Mouse (Mus musculus) cerebellum, postnatal 4 days (tissue): ENCODE measurements at regions not wholly inside any gene's neighbourhood (a gene's known extent, or its start where the extent isn't known, plus 50 kb on each side); places are given as distances from the start of the nearest gene placed in this dataset.

Experiments
- DNase-seq, 2 experiments: peaks; one replicate each; pipeline ENCODE4 v3.0.0; 2022; ENCODE audit warnings: low spot score in 2 of 2, mixed read lengths in 1 of 2

- no peak for DNase-seq
Measured at GRCm38 (mm10) chr6:106876690-106877089, 76.8 kb upstream of the Crbn start.

DNA sequence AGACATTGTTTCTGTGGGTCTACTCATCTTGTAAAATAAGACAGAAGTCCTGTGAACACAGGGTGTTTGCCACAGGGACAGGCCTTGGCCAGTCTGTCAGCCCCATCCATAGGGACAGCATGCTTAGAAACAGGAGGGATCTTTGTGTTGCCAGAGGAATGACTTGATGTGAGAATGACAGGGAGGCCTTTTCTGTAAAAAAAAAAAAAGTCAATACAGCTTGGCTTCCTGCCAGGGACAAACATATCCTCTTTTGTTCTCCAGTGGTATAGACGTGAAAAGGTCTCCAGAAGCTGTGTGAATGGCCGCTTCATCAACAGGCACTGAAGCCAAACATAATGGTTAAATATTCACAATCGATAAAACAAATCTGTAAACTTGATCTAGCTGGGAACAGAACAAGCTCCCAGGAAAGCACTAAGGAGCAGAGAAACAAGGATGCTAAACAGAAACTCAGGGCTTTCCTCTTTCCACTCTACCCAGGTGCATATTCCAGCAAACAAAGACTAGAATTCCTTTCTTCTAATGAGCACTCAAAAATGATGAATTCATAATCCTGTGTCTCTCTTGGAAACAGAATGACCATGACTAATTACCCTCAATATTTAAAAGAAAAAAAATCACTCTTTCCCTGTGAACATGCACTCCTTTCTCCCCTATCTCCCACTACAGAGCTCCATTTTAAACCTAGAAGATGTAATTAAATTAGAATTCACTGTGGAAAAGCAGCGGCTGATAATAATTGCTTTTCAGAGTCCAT lies 92.2 kb upstream of the Crbn start:
- DNase-seq: no peak

- no peak for DNase-seq
Measured at GRCm38 (mm10) chr6:106892639-106892934, 92.7 kb upstream of the Crbn start.

- no peak for DNase-seq
Measured at GRCm38 (mm10) chr6:106903953-106904683, 104.2 kb upstream of the Crbn start.

- DNase-seq: no peak
Measured at GRCm38 (mm10) chr6:106915121-106915520, 115.2 kb upstream of the Crbn start.

DNA sequence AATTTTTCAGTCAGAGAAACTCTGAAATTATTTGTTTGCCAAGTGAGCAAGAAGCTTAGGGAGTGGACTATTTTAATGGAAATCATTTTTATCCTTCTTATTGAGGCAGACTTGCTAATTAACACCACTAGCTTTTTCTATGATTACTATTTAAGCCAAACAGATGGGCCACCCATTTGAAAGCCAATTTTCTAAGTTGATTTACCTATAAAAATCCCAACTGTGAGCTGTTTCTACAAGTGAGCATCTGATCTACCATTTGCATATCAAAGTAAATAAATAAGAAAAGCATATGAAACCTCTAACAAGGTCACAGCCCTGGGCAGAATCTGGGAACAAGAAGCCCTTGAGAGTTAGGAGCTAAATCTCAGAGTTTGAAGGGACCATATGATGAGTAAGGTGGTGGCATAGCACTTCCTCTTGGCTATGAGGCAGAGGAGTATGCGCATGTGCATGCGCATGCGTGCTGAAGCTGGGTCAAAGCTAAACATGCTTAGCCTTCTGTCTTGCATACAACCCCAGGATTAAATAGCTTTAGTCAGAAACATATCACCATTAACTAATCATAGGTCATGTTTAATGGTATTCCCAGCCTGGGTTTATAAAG lies 116.9 kb upstream of the Crbn start:
- no peak for DNase-seq

DNA sequence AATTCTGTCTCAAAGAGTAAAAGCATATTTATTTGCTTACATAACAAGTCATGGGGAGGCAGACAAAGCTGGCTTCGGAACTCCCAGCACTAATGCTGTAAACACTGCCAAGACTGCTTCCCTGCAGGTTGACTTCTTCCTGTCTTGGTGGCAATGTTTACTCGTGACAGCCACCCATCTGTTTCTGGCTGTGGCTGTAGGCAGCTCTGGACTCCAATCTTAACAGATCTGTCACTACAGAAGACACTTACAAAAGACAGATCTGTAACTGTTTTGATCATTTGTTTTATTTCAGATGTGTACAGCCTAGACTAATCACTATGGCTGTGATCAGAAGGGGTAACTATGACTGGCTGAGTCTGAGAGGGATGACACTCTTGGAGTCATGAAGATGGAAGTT lies 121.1 kb upstream of the Crbn start:
- no peak for DNase-seq

- DNase-seq: no peak
Measured at GRCm38 (mm10) chr6:106925486-106925885, 125.6 kb upstream of the Crbn start.

DNA sequence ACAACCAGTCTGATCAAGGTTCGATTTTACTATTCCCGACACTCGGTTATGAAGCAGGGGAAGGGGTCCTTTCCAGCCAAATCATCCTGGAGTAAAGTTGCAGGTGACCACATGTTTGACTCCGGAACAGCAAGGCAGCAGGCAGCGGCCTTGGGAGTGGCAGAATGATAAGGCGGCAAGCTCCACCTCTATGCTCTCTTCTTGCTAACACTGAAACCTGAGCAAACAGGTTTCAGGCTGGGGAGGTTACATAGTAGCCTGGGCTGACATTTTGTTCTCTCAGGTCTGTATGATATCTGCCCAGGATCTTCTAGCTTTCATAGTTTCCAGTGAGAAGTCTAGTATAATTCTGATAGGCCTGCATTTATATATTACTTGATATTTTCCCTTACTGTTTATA lies 133.7 kb upstream of the Crbn start:
- no peak for DNase-seq

DNA sequence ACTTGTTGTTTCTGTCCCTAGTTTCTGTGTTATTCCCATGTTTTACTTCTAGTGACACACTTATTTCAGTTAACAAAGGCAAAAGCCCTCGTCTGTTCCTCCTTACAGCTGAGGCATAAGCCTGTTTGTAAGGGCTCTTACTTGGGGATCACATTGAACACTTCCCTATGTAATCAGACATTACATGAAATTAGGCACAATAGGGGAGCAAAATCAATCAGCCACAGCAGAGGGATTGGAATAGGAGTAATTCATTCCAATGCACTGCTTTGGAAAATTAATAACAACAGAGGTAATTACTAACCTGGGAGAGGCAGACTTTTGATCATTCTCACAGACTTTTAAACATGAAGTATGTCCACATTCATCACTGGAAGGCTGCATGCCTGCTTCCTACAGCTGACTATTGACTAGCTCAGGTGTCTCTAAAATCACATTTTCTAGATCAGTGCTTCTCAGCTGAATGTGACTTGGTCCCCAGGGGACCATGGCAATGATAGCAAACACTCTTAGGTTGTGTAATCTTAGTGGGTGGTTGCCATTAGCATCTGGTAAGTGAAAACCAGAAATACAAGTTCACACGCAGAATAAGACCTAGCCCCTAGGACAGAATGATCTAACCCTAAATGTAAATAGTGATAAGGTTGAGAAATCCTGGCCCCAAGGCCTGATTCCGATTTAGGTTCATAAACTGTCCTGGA lies 146.5 kb upstream of the Crbn start:
- DNase-seq: no peak

GRCm38 (mm10) chr6:106950909-106951308 lies 151.0 kb upstream of the Crbn start:
- DNase-seq: no peak

- DNase-seq: no peak
Measured at GRCm38 (mm10) chr6:106961320-106961719, 161.4 kb upstream of the Crbn start.

DNA sequence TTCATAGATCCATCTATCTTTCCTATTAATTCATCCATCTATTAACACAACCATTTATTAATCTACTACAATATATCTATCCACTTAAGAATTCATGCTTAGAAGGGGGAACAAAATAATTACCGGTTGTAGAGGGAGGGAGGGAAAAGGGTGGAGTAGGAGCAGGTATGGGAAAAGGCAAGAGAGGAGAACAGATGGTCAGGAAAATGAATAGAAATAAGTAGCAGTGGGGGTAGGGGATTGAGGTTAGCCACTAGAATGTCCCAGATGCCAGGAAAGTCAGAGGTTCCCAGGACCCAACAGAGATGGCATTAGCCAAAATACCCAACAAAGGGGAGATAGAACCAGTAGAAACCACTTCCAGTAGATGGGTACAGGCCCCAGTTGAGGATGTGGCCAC lies 164.5 kb upstream of the Crbn start:
- no peak for DNase-seq

DNA sequence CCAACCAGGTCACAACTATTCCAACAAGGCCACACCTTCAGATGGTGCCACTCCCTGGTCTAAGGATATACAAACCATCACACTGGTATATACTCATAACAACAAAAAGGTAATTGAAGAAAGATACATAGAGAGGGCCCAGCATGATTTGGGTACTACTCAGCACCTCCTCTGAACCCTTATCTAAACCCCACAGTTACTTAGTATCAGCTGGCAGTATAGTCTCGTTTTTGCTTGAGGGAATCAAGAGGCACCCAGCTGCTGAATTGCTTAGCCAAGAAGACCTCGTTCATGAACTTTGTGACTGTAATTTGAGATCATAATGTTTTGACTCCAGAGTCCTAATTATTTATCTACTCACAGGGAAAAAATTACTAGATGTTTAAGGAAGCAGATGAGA lies 175.6 kb upstream of the Crbn start:
- DNase-seq: no peak

GRCm38 (mm10) chr6:106978721-106979120 lies 178.8 kb upstream of the Crbn start:
- no peak for DNase-seq

- no peak for DNase-seq
Measured at GRCm38 (mm10) chr6:106979755-106980154, 179.9 kb upstream of the Crbn start.

GRCm38 (mm10) chr6:106980188-106980587 lies 180.3 kb upstream of the Crbn start:
- DNase-seq: no peak

- DNase-seq: no peak
Measured at GRCm38 (mm10) chr6:106981232-106981631, 181.4 kb upstream of the Crbn start.

GRCm38 (mm10) chr6:106985132-106985801 lies 185.4 kb upstream of the Crbn start:
- DNase-seq: no peak

- no peak for DNase-seq
Measured at GRCm38 (mm10) chr6:106991586-106991985, 191.7 kb upstream of the Crbn start.

- no peak for DNase-seq
Measured at GRCm38 (mm10) chr6:107004406-107005120, 204.7 kb upstream of the Crbn start.
